Mouse (Mus musculus): ENCODE measurements at regions not wholly inside any gene's neighbourhood (a gene's known extent, or its start where the extent isn't known, plus 50 kb on each side); places are given as distances from the start of the nearest gene placed in this dataset.

GRCm38 (mm10) chr7:138616468-138616867 is 218.9 kb upstream of the Tcerg1l start:
- H3K4me2 ChIP-seq (ENCODE audit: low read length): no peak overlapping the region
- no peaks in the 10 kb centered on the region for H3K9me3 ChIP-seq (replicated peaks; ENCODE audit: control insufficient read depth, low read length, poor library complexity, severe bottlenecking)
- WGBS: 65% methylated on average over 2 of the region's 2 CpGs
- H3K27me3 ChIP-seq (ENCODE audit: control insufficient read depth, insufficient read depth, low read depth, low read length): no peaks in the 10 kb centered on the region
- no peaks in the 10 kb centered on the region for H3K36me3 ChIP-seq (ENCODE audit: control insufficient read depth, insufficient read depth, low read length)
- no peak overlapping the region for H3K27ac ChIP-seq (ENCODE audit: low read length)
- no peaks in the 10 kb centered on the region; the same call in 1 of the 2 replicates for H3K4me1 ChIP-seq (ENCODE audit: control insufficient read depth, insufficient read depth, low read length)
- no peak for ATAC-seq
- H3K9ac ChIP-seq (ENCODE audit: low read depth, low read length): no peak overlapping the region
- H3K4me3 ChIP-seq (ENCODE audit: low read depth, low read length): no peak overlapping the region

- Histone ChIP-seq H3K27ac (ENCODE audit: low read length) (no peak overlapping the region), H3K4me3 (ENCODE audit: low read depth, low read length) (no peak overlapping the region), H3K9ac (ENCODE audit: low read depth, low read length) (no peak overlapping the region), H3K4me1 (ENCODE audit: control insufficient read depth, insufficient read depth, low read length) (peaks cover 7% of the 10 kb centered on the region), H3K4me2 (ENCODE audit: low read length) (no peak overlapping the region), H3K36me3 (ENCODE audit: control insufficient read depth, insufficient read depth, low read length) (no peaks in the 10 kb centered on the region), H3K27me3 (ENCODE audit: control insufficient read depth, insufficient read depth, low read depth, low read length) (no peaks in the 10 kb centered on the region), H3K9me3 (replicated peaks; ENCODE audit: control insufficient read depth, low read length, poor library complexity, severe bottlenecking) (no peaks in the 10 kb centered on the region)
- 88% methylated on average over 3 of the region's 3 CpGs for WGBS
- no peak for ATAC-seq
These were observed 212.1 kb upstream of the Tcerg1l start for GRCm38 (mm10) chr7:138609605-138610004.

- Histone ChIP-seq H3K4me3 (ENCODE audit: low read depth, low read length) (no peak overlapping the region), H3K27me3 (ENCODE audit: control insufficient read depth, insufficient read depth, low read depth, low read length) (no peaks in the 10 kb centered on the region), H3K27ac (ENCODE audit: low read length) (no peak overlapping the region), H3K4me2 (ENCODE audit: low read length) (no peak overlapping the region), H3K9me3 (replicated peaks; ENCODE audit: control insufficient read depth, low read length, poor library complexity, severe bottlenecking) (no peaks in the 10 kb centered on the region), H3K36me3 (ENCODE audit: control insufficient read depth, insufficient read depth, low read length) (no peaks in the 10 kb centered on the region), H3K9ac (ENCODE audit: low read depth, low read length) (no peak overlapping the region), H3K4me1 (ENCODE audit: control insufficient read depth, insufficient read depth, low read length) (peaks cover 7% of the 10 kb centered on the region)
- 92% methylated on average over 4 of the region's 4 CpGs for WGBS
- no peak for ATAC-seq
These were observed 211.6 kb upstream of the Tcerg1l start for GRCm38 (mm10) chr7:138609124-138609523.

- H3K9me3 ChIP-seq (replicated peaks; ENCODE audit: control insufficient read depth, low read length, poor library complexity, severe bottlenecking): no peaks in the 10 kb centered on the region
- no peak overlapping the region for H3K4me3 ChIP-seq (ENCODE audit: low read depth, low read length)
- H3K4me2 ChIP-seq (ENCODE audit: low read length): no peak overlapping the region
- H3K27ac ChIP-seq (ENCODE audit: low read length): no peak overlapping the region
- H3K27me3 ChIP-seq (ENCODE audit: control insufficient read depth, insufficient read depth, low read depth, low read length): no peaks in the 10 kb centered on the region
- no peak; the same call in 1 of the 2 replicates for ATAC-seq
- H3K9ac ChIP-seq (ENCODE audit: low read depth, low read length): no peak overlapping the region
- WGBS: 53% methylated on average over 11 of the region's 11 CpGs
- no peaks in the 10 kb centered on the region for H3K36me3 ChIP-seq (ENCODE audit: control insufficient read depth, insufficient read depth, low read length)
- peaks cover 7% of the 10 kb centered on the region for H3K4me1 ChIP-seq (ENCODE audit: control insufficient read depth, insufficient read depth, low read length)
These were observed 208.9 kb upstream of the Tcerg1l start for GRCm38 (mm10) chr7:138606363-138606964.

- Histone ChIP-seq H3K4me3 (ENCODE audit: low read depth, low read length) (no peak overlapping the region), H3K27ac (ENCODE audit: low read length) (no peak overlapping the region), H3K4me1 (ENCODE audit: control insufficient read depth, insufficient read depth, low read length) (peaks cover 7% of the 10 kb centered on the region), H3K4me2 (ENCODE audit: low read length) (no peak overlapping the region), H3K9ac (ENCODE audit: low read depth, low read length) (no peak overlapping the region), H3K27me3 (ENCODE audit: control insufficient read depth, insufficient read depth, low read depth, low read length) (no peaks in the 10 kb centered on the region), H3K9me3 (replicated peaks; ENCODE audit: control insufficient read depth, low read length, poor library complexity, severe bottlenecking) (no peaks in the 10 kb centered on the region), H3K36me3 (ENCODE audit: control insufficient read depth, insufficient read depth, low read length) (no peaks in the 10 kb centered on the region)
- no peak for ATAC-seq
These were observed 208.4 kb upstream of the Tcerg1l start for GRCm38 (mm10) chr7:138605923-138606322.

GRCm38 (mm10) chr7:138601749-138602148 is 204.2 kb upstream of the Tcerg1l start:
- no peak overlapping the region for H3K9ac ChIP-seq (ENCODE audit: low read depth, low read length)
- no peaks in the 10 kb centered on the region for H3K27me3 ChIP-seq (ENCODE audit: control insufficient read depth, insufficient read depth, low read depth, low read length)
- no peaks in the 10 kb centered on the region for H3K36me3 ChIP-seq (ENCODE audit: control insufficient read depth, insufficient read depth, low read length)
- no peak for ATAC-seq
- no peaks in the 10 kb centered on the region for H3K9me3 ChIP-seq (replicated peaks; ENCODE audit: control insufficient read depth, low read length, poor library complexity, severe bottlenecking)
- no peak overlapping the region for H3K27ac ChIP-seq (ENCODE audit: low read length)
- no peak overlapping the region for H3K4me3 ChIP-seq (ENCODE audit: low read depth, low read length)
- WGBS: 62% methylated on average over 4 of the region's 4 CpGs
- H3K4me2 ChIP-seq (ENCODE audit: low read length): no peak overlapping the region
- H3K4me1 ChIP-seq (ENCODE audit: control insufficient read depth, insufficient read depth, low read length): peaks cover 7% of the 10 kb centered on the region

- Histone ChIP-seq H3K4me3 (ENCODE audit: low read depth, low read length) (no peak overlapping the region), H3K27ac (ENCODE audit: low read length) (no peak overlapping the region), H3K4me1 (ENCODE audit: control insufficient read depth, insufficient read depth, low read length) (no peaks in the 10 kb centered on the region), H3K27me3 (ENCODE audit: control insufficient read depth, insufficient read depth, low read depth, low read length) (no peaks in the 10 kb centered on the region), H3K4me2 (ENCODE audit: low read length) (no peak overlapping the region), H3K9me3 (replicated peaks; ENCODE audit: control insufficient read depth, low read length, poor library complexity, severe bottlenecking) (no peaks in the 10 kb centered on the region), H3K9ac (ENCODE audit: low read depth, low read length) (no peak overlapping the region), H3K36me3 (ENCODE audit: control insufficient read depth, insufficient read depth, low read length) (no peaks in the 10 kb centered on the region)
- 75% methylated on average over 2 of the region's 2 CpGs for WGBS
- no peak for ATAC-seq
These were observed 195.8 kb upstream of the Tcerg1l start for GRCm38 (mm10) chr7:138593344-138593743.

GRCm38 (mm10) chr7:138567352-138567751 is 169.8 kb upstream of the Tcerg1l start:
- no peaks in the 10 kb centered on the region for H3K27me3 ChIP-seq (ENCODE audit: control insufficient read depth, insufficient read depth, low read depth, low read length)
- ATAC-seq: no peak
- no peaks in the 10 kb centered on the region for H3K9me3 ChIP-seq (replicated peaks; ENCODE audit: control insufficient read depth, low read length, poor library complexity, severe bottlenecking)
- no peak overlapping the region for H3K27ac ChIP-seq (ENCODE audit: low read length)
- 81% methylated on average over 3 of the region's 3 CpGs for WGBS
- no peak overlapping the region for H3K4me2 ChIP-seq (ENCODE audit: low read length)
- no peaks in the 10 kb centered on the region for H3K4me1 ChIP-seq (ENCODE audit: control insufficient read depth, insufficient read depth, low read length)
- H3K4me3 ChIP-seq (ENCODE audit: low read depth, low read length): no peak overlapping the region
- no peaks in the 10 kb centered on the region for H3K36me3 ChIP-seq (ENCODE audit: control insufficient read depth, insufficient read depth, low read length)
- no peak overlapping the region for H3K9ac ChIP-seq (ENCODE audit: low read depth, low read length)

GRCm38 (mm10) chr7:138551629-138552028 is 154.1 kb upstream of the Tcerg1l start:
- no peak for ATAC-seq
- no peak overlapping the region for H3K4me3 ChIP-seq (ENCODE audit: low read depth, low read length)
- WGBS: 65% methylated on average over 10 of the region's 10 CpGs
- peaks cover 10% of the 10 kb centered on the region for H3K4me1 ChIP-seq (ENCODE audit: control insufficient read depth, insufficient read depth, low read length)
- H3K9me3 ChIP-seq (replicated peaks; ENCODE audit: control insufficient read depth, low read length, poor library complexity, severe bottlenecking): no peaks in the 10 kb centered on the region
- no peak overlapping the region for H3K9ac ChIP-seq (ENCODE audit: low read depth, low read length)
- no peak overlapping the region for H3K27ac ChIP-seq (ENCODE audit: low read length)
- H3K27me3 ChIP-seq (ENCODE audit: control insufficient read depth, insufficient read depth, low read depth, low read length): no peaks in the 10 kb centered on the region
- no peaks in the 10 kb centered on the region for H3K36me3 ChIP-seq (ENCODE audit: control insufficient read depth, insufficient read depth, low read length)
- no peak overlapping the region for H3K4me2 ChIP-seq (ENCODE audit: low read length)

Data from midbrain, embryonic 16.5 days (tissue).